Mouse (Mus musculus) urinary bladder, postnatal 36 days (tissue): ENCODE measurements around the gene Phgdh.
A peak's percentile ranks its signal among the peaks of the same experiment; 100 is the strongest.

Source experiments
- DNase-seq, 2 experiments: peaks; one replicate each; pipeline ENCODE4 v3.0.0; 2022; ENCODE audit warnings: low spot score in 2 of 2, mixed read lengths in 1 of 2

Phgdh gene

DNA sequence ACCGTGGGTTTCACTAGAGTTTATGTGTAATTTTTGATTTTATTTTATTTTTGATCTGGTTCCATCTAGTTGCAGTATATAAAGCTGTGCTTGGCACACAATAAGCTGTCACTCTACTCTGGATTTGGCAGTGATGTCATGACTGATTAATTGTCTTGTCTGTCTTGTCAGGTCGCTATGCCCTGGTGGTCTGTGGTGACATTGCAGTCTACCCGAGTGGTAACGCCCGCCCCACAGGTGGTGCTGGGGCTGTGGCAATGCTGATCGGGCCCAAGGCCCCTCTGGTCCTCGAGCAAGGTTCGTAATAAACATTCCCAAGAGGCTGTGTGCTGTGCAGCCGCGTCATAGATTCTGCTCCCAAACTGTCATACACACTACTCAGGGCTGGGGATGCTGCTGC is 43.8 kb downstream of the Phgdh start:
- DNase-seq, result no peak

DNA sequence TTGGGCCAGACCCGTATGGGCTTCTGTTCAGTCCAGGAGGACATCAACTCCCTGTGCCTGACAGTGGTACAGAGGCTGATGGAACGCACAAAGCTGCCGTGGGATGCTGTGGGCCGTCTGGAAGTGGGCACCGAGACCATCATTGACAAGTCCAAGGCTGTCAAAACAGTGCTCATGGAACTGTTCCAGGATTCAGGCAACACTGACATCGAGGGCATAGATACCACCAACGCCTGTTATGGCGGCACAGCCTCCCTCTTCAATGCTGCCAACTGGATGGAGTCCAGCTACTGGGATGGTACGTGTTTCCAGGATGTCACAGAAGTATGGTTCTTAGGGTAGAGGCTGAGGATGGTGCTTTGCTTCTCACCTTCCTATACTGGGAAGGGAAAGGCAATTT is 48.7 kb downstream of the Phgdh start:
- DNase-seq, result no peak

DNA sequence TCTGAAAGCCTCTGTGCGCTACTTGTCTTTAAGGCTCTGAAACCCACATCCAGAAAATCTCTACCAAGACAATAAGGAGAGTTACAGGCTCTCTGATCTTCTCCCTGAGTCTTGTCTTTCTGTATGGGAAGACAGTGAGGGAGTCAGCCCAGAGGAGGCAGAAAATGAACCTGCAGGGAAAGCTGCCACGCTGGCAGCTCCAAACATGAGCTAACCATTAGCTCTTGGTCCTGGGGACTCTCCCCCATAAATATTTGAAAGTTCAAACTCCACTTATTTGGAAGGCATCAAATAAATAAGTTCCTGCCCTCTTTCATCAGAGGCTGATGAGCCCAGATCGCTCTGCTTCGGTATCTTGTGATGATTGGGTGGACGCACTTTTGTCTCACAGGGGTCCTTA is 56.6 kb downstream of the Phgdh start:
- no peak for DNase-seq

DNA sequence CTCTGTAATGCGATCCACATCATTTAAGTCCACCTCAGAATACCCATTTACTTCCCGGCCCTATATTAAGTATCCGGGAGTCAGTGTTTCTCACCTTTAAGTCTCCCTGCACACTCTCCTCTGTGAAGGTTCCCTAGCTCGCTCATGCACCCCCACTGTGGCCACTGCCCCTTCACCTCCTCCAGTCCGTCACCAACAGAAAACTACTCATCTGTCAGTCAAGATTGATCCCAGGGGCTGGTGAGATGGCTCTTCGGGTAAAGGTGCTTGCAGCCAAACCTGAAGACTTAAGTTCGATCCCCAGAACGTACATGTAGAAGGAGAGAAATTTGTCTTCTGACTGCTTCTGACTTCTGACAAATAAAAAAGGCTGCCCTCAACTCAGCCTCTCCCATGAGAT is 57.4 kb downstream of the Phgdh start:
- DNase-seq, result no peak

DNA sequence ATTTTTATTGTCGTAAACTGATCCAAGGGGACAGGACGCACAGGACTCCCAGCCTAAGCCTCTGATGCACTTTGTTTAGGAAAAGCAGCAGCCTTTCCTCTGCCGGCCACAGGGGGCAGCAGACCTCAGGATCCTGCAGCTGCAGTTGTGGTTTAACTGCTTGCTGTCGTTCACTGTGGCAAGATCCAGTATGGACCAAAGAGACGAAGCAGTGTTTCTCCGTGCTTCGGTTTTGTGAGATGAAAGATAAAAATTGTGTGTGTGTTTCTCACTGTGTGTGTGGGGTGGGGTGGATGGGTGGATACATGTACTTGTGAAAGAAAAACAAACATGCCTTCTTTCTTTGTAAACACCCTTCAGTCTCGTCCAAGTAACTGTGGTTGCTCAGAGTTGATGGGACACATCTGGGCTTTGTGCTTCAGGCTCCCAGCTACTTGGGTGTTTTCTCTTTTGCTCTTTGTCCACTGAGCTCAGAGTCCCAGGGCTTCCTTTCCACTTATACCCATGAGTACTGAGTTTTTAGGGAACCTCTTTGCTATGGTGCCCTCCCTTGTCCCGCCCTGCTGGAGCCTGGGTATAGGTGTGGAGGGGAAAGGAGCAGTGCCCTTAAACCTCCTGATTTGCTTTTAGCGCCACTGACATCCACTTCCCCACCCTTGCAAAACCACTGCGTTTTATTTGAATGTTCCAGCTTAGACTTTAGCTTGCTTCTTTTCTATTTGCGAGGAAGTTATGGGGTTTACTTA is 58.7 kb downstream of the Phgdh start:
- peak; percentile 61 to 65 for DNase-seq

DNA sequence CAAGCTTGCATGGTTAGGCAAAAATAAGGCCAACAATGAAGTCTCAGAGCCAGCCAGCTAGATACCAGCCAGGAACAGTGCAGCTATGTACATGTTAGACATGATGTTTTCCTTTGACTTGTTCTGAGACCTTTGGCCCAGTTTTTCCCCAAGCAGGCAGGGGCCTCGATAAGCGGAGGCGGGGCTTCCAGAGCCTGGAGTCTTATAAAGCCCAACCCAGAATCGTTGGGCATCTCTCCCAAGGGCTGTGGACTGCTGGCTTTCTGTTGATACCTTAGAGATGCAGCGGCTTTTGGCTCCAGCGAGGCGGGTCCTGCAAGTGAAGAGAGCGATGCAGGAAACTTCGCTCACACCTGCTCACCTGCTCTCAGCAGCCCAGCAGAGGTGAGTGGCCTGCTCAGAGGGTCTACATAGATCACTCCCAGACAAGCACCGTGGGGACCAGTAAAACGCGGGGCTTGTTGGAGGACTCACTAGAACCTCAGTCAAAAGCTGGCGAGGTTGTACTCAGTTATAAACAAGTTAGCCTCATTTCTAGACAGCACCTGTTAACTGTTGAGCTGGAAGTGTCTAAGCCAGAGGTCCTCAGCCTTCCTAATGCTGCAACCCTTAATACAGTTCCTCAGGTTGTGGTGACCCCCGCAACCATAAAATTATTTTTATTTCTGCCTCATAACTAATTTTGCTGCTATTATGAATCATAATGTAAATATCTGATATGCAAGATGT is 59.4 kb downstream of the Phgdh start, which contains the start of gene Hmgcs2:
Gene Hmgcs2, plus strand, starts transcription at position 232 of the 729 bp plus-strand sequence.
- DNase-seq, result peak; percentile 70 to 83

DNA sequence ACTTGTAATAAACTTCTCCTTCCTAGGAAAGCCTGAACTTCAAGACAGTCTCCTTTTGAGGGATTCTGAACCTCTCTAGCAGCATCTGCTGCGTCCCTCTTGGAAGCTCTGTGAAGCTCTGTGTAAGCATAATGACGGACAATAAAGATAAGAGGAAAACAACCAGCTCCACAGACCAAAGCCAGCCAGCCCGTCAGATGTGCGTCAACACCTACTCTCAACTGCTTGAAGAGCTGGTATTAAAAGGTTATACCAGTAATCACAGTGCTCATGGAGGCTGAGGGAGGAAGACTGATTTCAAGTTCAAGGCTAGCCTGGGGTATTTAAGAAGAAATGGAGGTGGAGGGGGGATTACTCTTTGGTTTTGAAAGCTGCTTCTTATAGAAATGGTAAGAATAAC is 60.1 kb downstream of the Phgdh start:
- DNase-seq, result peak in 1 of 2 experiments; percentile 47

DNA sequence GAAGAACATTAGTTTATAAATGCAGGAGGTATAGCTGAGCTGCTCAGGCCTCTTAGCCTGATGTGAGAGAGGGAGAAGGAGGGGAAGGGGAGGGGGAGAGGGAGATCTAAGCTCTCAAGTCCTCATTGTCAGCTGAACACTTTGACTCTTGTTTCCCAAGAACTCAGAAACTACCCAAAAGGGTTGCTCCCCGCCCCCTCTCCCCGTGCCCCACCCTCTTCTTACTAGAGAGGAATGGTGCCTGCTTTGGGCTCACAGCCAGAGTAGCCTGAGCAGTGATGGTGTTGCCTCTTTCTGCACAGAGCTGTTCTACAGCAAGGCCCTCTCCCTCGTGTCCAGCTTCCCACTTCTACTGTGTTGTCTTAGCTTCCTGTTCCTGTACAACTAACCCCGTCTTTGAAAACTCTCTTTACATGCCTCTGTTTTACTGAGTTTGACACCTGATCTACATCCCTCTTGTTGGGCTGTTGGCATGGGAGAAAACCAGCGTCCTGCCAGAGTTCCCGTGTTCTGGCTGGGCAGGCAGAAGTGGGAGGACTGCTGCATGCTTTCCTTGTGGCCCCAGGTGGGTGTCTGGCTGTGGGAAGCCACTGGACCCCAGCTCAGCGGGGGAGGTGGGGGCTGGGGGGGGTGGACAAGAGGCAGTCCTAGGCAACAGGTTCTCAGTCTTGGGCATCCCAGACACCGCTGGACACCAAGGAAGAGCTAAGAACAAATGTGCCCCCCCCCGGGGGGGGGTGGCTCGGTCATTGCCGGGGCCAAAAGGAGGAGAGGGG is 66.0 kb downstream of the Phgdh start:
- no peak for DNase-seq

DNA sequence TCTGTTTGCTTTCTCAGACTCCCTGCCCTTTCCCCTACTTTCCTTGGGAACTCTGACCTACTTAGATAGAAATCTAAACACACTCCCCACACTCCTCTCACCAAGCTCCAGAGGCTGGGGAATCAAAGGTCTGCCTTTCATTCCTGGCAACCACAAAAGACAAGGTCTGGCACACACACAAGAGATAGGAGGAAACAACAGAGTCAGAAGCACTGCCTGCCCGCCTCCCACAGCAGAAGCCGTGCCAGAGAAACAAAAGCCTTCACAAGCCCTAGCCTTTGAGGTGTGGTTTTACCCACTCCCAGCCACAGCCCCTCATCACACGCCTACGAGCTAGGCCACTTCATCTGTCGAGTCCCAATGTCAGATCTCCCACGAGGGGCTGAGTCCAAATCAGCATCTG is 72.5 kb downstream of the Phgdh start:
- peak in 1 of 2 experiments; percentile 45 for DNase-seq
